Mouse (Mus musculus) cerebellum, adult 11 months (tissue): Measurements from ENCODE around the gene Fabp6.

Source experiments
- DNase-seq: peaks from one replicate; pipeline ENCODE4 v3.0.0; 2022

Fabp6 gene

GRCm38 (mm10) chr11:43546678-43547077 is 54.7 kb downstream of the Fabp6 start:
- DNase-seq: no peak
